Mouse (Mus musculus): ENCODE results near the gene Dirc2. TPM values are rescaled to one million over a fixed set of nuclear protein-coding genes. Genes with fewer than 3 reads are reported as not detected.

Dirc2 gene
- polyA plus RNA-seq, 1 experiment from 2014 or later: 20.1 TPM

GRCm38 (mm10) chr16:35716257-35716656 is 52.9 kb downstream of the Dirc2 start:
- 64% methylated on average over 3 of the region's 3 CpGs for WGBS
- Histone ChIP-seq H3K9ac (ENCODE audit: low read length) (no peak overlapping the region), H3K27me3 (ENCODE audit: control insufficient read depth, insufficient read depth, low read length) (no peaks in the 10 kb centered on the region), H3K36me3 (ENCODE audit: control insufficient read depth, insufficient read depth, low read length) (peaks cover 8% of the 10 kb centered on the region; the same call in 1 of the 2 replicates), H3K4me1 (ENCODE audit: control insufficient read depth in 2 of 2, insufficient read depth in 2 of 2, low read length in 2 of 2) (peaks cover 6 to 20% of the 10 kb centered on the region in 2 experiments), H3K4me3 (ENCODE audit: control insufficient read depth in 1 of 2, insufficient read depth in 1 of 2, low read depth in 1 of 2, low read length in 2 of 2) (no peak overlapping the region), H3K4me2 (ENCODE audit: low read length) (no peak overlapping the region), H3K9me3 (ENCODE audit: control insufficient read depth, low read length) (no peaks in the 10 kb centered on the region), H3K27ac (replicated peaks in 1 of 2; ENCODE audit: control insufficient read depth in 1 of 2, insufficient read depth in 1 of 2, low read depth in 2 of 2, low read length in 2 of 2) (no peak overlapping the region)
- ATAC-seq (ENCODE audit: insufficient number of reproducible peaks, insufficient read depth, low FRiP score, low read depth): no peak

GRCm38 (mm10) chr16:35715771-35716170 is 53.4 kb downstream of the Dirc2 start:
- WGBS: 88% methylated on average over 5 of the region's 5 CpGs
- no peak for ATAC-seq (ENCODE audit: insufficient number of reproducible peaks, insufficient read depth, low FRiP score, low read depth)
- H3K4me2 ChIP-seq (ENCODE audit: low read length): no peak overlapping the region

GRCm38 (mm10) chr16:35715350-35715749 is 53.8 kb downstream of the Dirc2 start:
- no peaks in the 10 kb centered on the region for H3K27me3 ChIP-seq (ENCODE audit: control insufficient read depth, insufficient read depth, low read length)
- no peak overlapping the region for H3K27ac ChIP-seq (replicated peaks in 1 of 2; ENCODE audit: control insufficient read depth in 1 of 2, insufficient read depth in 1 of 2, low read depth in 2 of 2, low read length in 2 of 2)
- peaks cover 8% of the 10 kb centered on the region; the same call in 1 of the 2 replicates for H3K36me3 ChIP-seq (ENCODE audit: control insufficient read depth, insufficient read depth, low read length)
- no peak overlapping the region for H3K4me2 ChIP-seq (ENCODE audit: low read length)
- H3K4me1 ChIP-seq (ENCODE audit: control insufficient read depth in 2 of 2, insufficient read depth in 2 of 2, low read length in 2 of 2): peaks cover 6 to 28% of the 10 kb centered on the region in 2 experiments
- no peak for ATAC-seq (ENCODE audit: insufficient number of reproducible peaks, insufficient read depth, low FRiP score, low read depth)
- no peak overlapping the region for H3K4me3 ChIP-seq (ENCODE audit: control insufficient read depth in 1 of 2, insufficient read depth in 1 of 2, low read depth in 1 of 2, low read length in 2 of 2)
- no peaks in the 10 kb centered on the region for H3K9me3 ChIP-seq (ENCODE audit: control insufficient read depth, low read length)
- no peak overlapping the region for H3K9ac ChIP-seq (ENCODE audit: low read length)
- WGBS: 25% methylated on average over 6 of the region's 6 CpGs

More at GRCm38 (mm10) chr16:35715771-35716170, 53.4 kb downstream of the Dirc2 start:
- Histone ChIP-seq H3K4me1 (ENCODE audit: control insufficient read depth in 2 of 2, insufficient read depth in 2 of 2, low read length in 2 of 2) (peaks cover 6 to 25% of the 10 kb centered on the region in 2 experiments), H3K4me3 (ENCODE audit: control insufficient read depth in 1 of 2, insufficient read depth in 1 of 2, low read depth in 1 of 2, low read length in 2 of 2) (no peak overlapping the region), H3K36me3 (ENCODE audit: control insufficient read depth, insufficient read depth, low read length) (peaks cover 8% of the 10 kb centered on the region; the same call in 1 of the 2 replicates), H3K9ac (ENCODE audit: low read length) (no peak overlapping the region), H3K27me3 (ENCODE audit: control insufficient read depth, insufficient read depth, low read length) (no peaks in the 10 kb centered on the region), H3K9me3 (ENCODE audit: control insufficient read depth, low read length) (no peaks in the 10 kb centered on the region), H3K27ac (replicated peaks in 1 of 2; ENCODE audit: control insufficient read depth in 1 of 2, insufficient read depth in 1 of 2, low read depth in 2 of 2, low read length in 2 of 2) (no peak overlapping the region)

- Histone ChIP-seq H3K27ac (replicated peaks in 1 of 2; ENCODE audit: control insufficient read depth in 1 of 2, insufficient read depth in 1 of 2, low read depth in 2 of 2, low read length in 2 of 2) (no peak overlapping the region), H3K9me3 (ENCODE audit: control insufficient read depth, low read length) (no peaks in the 10 kb centered on the region), H3K4me3 (ENCODE audit: control insufficient read depth in 1 of 2, insufficient read depth in 1 of 2, low read depth in 1 of 2, low read length in 2 of 2) (no peak overlapping the region), H3K27me3 (ENCODE audit: control insufficient read depth, insufficient read depth, low read length) (no peaks in the 10 kb centered on the region), H3K4me2 (ENCODE audit: low read length) (no peak overlapping the region), H3K4me1 (ENCODE audit: control insufficient read depth in 2 of 2, insufficient read depth in 2 of 2, low read length in 2 of 2) (peaks cover 6 to 28% of the 10 kb centered on the region in 2 experiments), H3K9ac (ENCODE audit: low read length) (no peak overlapping the region), H3K36me3 (ENCODE audit: control insufficient read depth, insufficient read depth, low read length) (peaks cover 8% of the 10 kb centered on the region; the same call in 1 of the 2 replicates)
- ATAC-seq (ENCODE audit: insufficient number of reproducible peaks, insufficient read depth, low FRiP score, low read depth): no peak
- 69% methylated on average over 7 of the region's 7 CpGs for WGBS
Measured at GRCm38 (mm10) chr16:35714689-35715088, 54.5 kb downstream of the Dirc2 start.

GRCm38 (mm10) chr16:35713606-35714005 is 55.5 kb downstream of the Dirc2 start:
- no peaks in the 10 kb centered on the region for H3K9me3 ChIP-seq (ENCODE audit: control insufficient read depth, low read length)
- 64% methylated on average over 7 of the region's 7 CpGs for WGBS
- no peak overlapping the region for H3K9ac ChIP-seq (ENCODE audit: low read length)
- H3K27ac ChIP-seq (replicated peaks in 1 of 2; ENCODE audit: control insufficient read depth in 1 of 2, insufficient read depth in 1 of 2, low read depth in 2 of 2, low read length in 2 of 2): no peak overlapping the region
- H3K4me2 ChIP-seq (ENCODE audit: low read length): no peak overlapping the region
- H3K4me1 ChIP-seq (ENCODE audit: control insufficient read depth in 2 of 2, insufficient read depth in 2 of 2, low read length in 2 of 2): peaks cover 6 to 28% of the 10 kb centered on the region in 2 experiments
- no peak for ATAC-seq (ENCODE audit: insufficient number of reproducible peaks, insufficient read depth, low FRiP score, low read depth)
- H3K36me3 ChIP-seq (ENCODE audit: control insufficient read depth, insufficient read depth, low read length): peaks cover 5% of the 10 kb centered on the region; the same call in 1 of the 2 replicates
- H3K4me3 ChIP-seq (ENCODE audit: control insufficient read depth in 1 of 2, insufficient read depth in 1 of 2, low read depth in 1 of 2, low read length in 2 of 2): no peak overlapping the region
- H3K27me3 ChIP-seq (ENCODE audit: control insufficient read depth, insufficient read depth, low read length): no peaks in the 10 kb centered on the region

GRCm38 (mm10) chr16:35711004-35711403 is 58.2 kb downstream of the Dirc2 start:
- Histone ChIP-seq H3K9me3 (ENCODE audit: control insufficient read depth, low read length) (no peaks in the 10 kb centered on the region), H3K4me2 (ENCODE audit: low read length) (no peak overlapping the region), H3K4me1 (ENCODE audit: control insufficient read depth in 2 of 2, insufficient read depth in 2 of 2, low read length in 2 of 2) (peaks cover 6 to 28% of the 10 kb centered on the region in 2 experiments), H3K9ac (ENCODE audit: low read length) (no peak overlapping the region; the same call in 1 of the 2 replicates), H3K27ac (replicated peaks in 1 of 2; ENCODE audit: control insufficient read depth in 1 of 2, insufficient read depth in 1 of 2, low read depth in 2 of 2, low read length in 2 of 2) (no peak overlapping the region), H3K36me3 (ENCODE audit: control insufficient read depth, insufficient read depth, low read length) (no peaks in the 10 kb centered on the region), H3K27me3 (ENCODE audit: control insufficient read depth, insufficient read depth, low read length) (no peaks in the 10 kb centered on the region), H3K4me3 (ENCODE audit: control insufficient read depth in 1 of 2, insufficient read depth in 1 of 2, low read depth in 1 of 2, low read length in 2 of 2) (no peak overlapping the region)
- 34% methylated on average over 7 of the region's 7 CpGs for WGBS
- no peak for ATAC-seq (ENCODE audit: insufficient number of reproducible peaks, insufficient read depth, low FRiP score, low read depth)

GRCm38 (mm10) chr16:35707004-35707403 is 62.2 kb downstream of the Dirc2 start:
- peaks cover 7% of the 10 kb centered on the region; the same call in 1 of the 2 replicates for H3K36me3 ChIP-seq (ENCODE audit: control insufficient read depth, insufficient read depth, low read length)
- H3K4me1 ChIP-seq (ENCODE audit: control insufficient read depth in 2 of 2, insufficient read depth in 2 of 2, low read length in 2 of 2): peaks cover 0 to 10% of the 10 kb centered on the region in 2 experiments; a peak in 2 of 4 replicates
- 76% methylated on average over 5 of the region's 5 CpGs for WGBS
- no peak for ATAC-seq (ENCODE audit: insufficient number of reproducible peaks, insufficient read depth, low FRiP score, low read depth)
- H3K9ac ChIP-seq (ENCODE audit: low read length): no peak overlapping the region
- no peak overlapping the region for H3K27ac ChIP-seq (replicated peaks in 1 of 2; ENCODE audit: control insufficient read depth in 1 of 2, insufficient read depth in 1 of 2, low read depth in 2 of 2, low read length in 2 of 2)
- no peaks in the 10 kb centered on the region for H3K27me3 ChIP-seq (ENCODE audit: control insufficient read depth, insufficient read depth, low read length)
- no peaks in the 10 kb centered on the region for H3K9me3 ChIP-seq (ENCODE audit: control insufficient read depth, low read length)
- no peak overlapping the region for H3K4me3 ChIP-seq (ENCODE audit: control insufficient read depth in 1 of 2, insufficient read depth in 1 of 2, low read depth in 1 of 2, low read length in 2 of 2)
- H3K4me2 ChIP-seq (ENCODE audit: low read length): no peak overlapping the region

- Histone ChIP-seq H3K27ac (replicated peaks in 1 of 2; ENCODE audit: control insufficient read depth in 1 of 2, insufficient read depth in 1 of 2, low read depth in 2 of 2, low read length in 2 of 2) (no peak overlapping the region), H3K36me3 (ENCODE audit: control insufficient read depth, insufficient read depth, low read length) (peaks cover 7% of the 10 kb centered on the region; the same call in 1 of the 2 replicates), H3K27me3 (ENCODE audit: control insufficient read depth, insufficient read depth, low read length) (no peaks in the 10 kb centered on the region), H3K4me3 (ENCODE audit: control insufficient read depth in 1 of 2, insufficient read depth in 1 of 2, low read depth in 1 of 2, low read length in 2 of 2) (no peak overlapping the region), H3K4me2 (ENCODE audit: low read length) (no peak overlapping the region), H3K9ac (ENCODE audit: low read length) (no peak overlapping the region), H3K9me3 (ENCODE audit: control insufficient read depth, low read length) (no peaks in the 10 kb centered on the region), H3K4me1 (ENCODE audit: control insufficient read depth in 2 of 2, insufficient read depth in 2 of 2, low read length in 2 of 2) (no peaks in the 10 kb centered on the region)
- 62% methylated on average over 14 of the region's 14 CpGs for WGBS
- no peak for ATAC-seq (ENCODE audit: insufficient number of reproducible peaks, insufficient read depth, low FRiP score, low read depth)
Measured at GRCm38 (mm10) chr16:35704796-35705195, 64.4 kb downstream of the Dirc2 start.
